Mouse (Mus musculus): ENCODE results near the gene Chuk.

GRCm38 (mm10) chr19:44033396-44033795 lies 73.9 kb downstream of the Chuk start:
- TF ChIP-seq CTCF (IDR thresholded peaks at IDR 0.05; ENCODE audit: extremely low read depth, insufficient read depth, low read length) (no peak), POLR2A (IDR thresholded peaks at IDR 0.05; ENCODE audit: extremely low read depth, insufficient read depth, low read length) (no peak)
